Mouse (Mus musculus) heart, embryonic 14.5 days (tissue): Measurements from ENCODE around the gene Spc24. TPM values are rescaled to one million over a fixed set of nuclear protein-coding genes. Genes with fewer than 3 reads are reported as not detected.
A peak's percentile ranks its signal among the peaks of the same experiment; 100 is the strongest.

Experiments used
- ATAC-seq: fragments of 200-750 bp; cut with Nextera tagmentation; 2 replicates; pipeline ENCODE4 v1.8.0; 2017; ENCODE audit warnings: low read depth, moderate TSS enrichment; ENCODE audit not compliant: insufficient number of reproducible peaks, insufficient read depth, low FRiP score
- H3K27ac ChIP-seq, 2 experiments: fragments of 200-500 bp in 1 of 2; fragments of 300-500 bp in 1 of 2; sonication (generic) in 1 of 2; replicated peaks in 1 of 2; 2 replicates each; pipeline ENCODE4 v1.5.1; 2012 to 2014; ENCODE audit warnings: low read depth in 2 of 2, low read length in 2 of 2, control low read depth in 1 of 2, mild to moderate bottlenecking in 1 of 2, mixed read lengths in 1 of 2; ENCODE audit not compliant: control insufficient read depth in 1 of 2, insufficient read depth in 1 of 2
- H3K27me3 ChIP-seq: fragments of 300-500 bp; sonication (generic); 2 replicates; pipeline ENCODE4 v1.6.1; 2014; ENCODE audit warnings: mild to moderate bottlenecking, low read length, control low read depth; ENCODE audit not compliant: control insufficient read depth, insufficient read depth
- H3K36me3 ChIP-seq: fragments of 300-500 bp; sonication (generic); 2 replicates; pipeline ENCODE4 v1.6.1; 2014; ENCODE audit warnings: mild to moderate bottlenecking, control low read depth, low read length, mixed read lengths; ENCODE audit not compliant: control insufficient read depth, insufficient read depth
- H3K4me1 ChIP-seq, 2 experiments: fragments of 200-500 bp in 1 of 2; fragments of 300-500 bp in 1 of 2; sonication (generic) in 1 of 2; 2 replicates each; pipeline ENCODE4 v1.6.1; 2012 to 2014; ENCODE audit warnings: low read length in 2 of 2, control low read depth in 1 of 2, mixed read lengths in 1 of 2; ENCODE audit not compliant: control insufficient read depth in 2 of 2, insufficient read depth in 2 of 2
- H3K4me2 ChIP-seq: fragments of 300-500 bp; sonication (generic); 2 replicates; pipeline ENCODE4 v1.6.1; 2014; ENCODE audit warnings: mild to moderate bottlenecking, low read length
- H3K4me3 ChIP-seq, 2 experiments: fragments of 200-500 bp in 1 of 2; fragments of 300-500 bp in 1 of 2; sonication (generic) in 1 of 2; 2 replicates each; pipeline ENCODE4 v1.5.1; 2012 to 2014; ENCODE audit warnings: low read length in 2 of 2, mild to moderate bottlenecking in 2 of 2, control low read depth in 1 of 2, low read depth in 1 of 2, moderate library complexity in 1 of 2; ENCODE audit not compliant: control insufficient read depth in 1 of 2, insufficient read depth in 1 of 2
- H3K9ac ChIP-seq: fragments of 300-500 bp; sonication (generic); 2 replicates; pipeline ENCODE4 v1.6.1; 2014; ENCODE audit warnings: mild to moderate bottlenecking, low read length
- H3K9me3 ChIP-seq: fragments of 300-500 bp; sonication (generic); 2 replicates; pipeline ENCODE4 v1.6.1; 2016; ENCODE audit warnings: low read length, control low read depth; ENCODE audit not compliant: control insufficient read depth
- whole genome bisulfite sequencing: fragments of 180-500 bp; shearing (Covaris S2); extraction: QIAGEN DNeasy Blood & Tissue Kit; methylation state at CpG from one replicate; pipeline ENCODE4 v1.1.7; 2014; 5-methylcytosine and 5-hydroxymethylcytosine counted together
- polyA plus RNA-seq: library from polyadenylated mRNA; unstranded; fragments of >200 nt; fragmentation: Nextera tagmentation; extraction: Ambion mirVana; gene quantifications from 2 replicates; pipeline ENCODE4 v1.2.1, GENCODE M21; 2014

Gene Spc24
- polyA plus RNA-seq, 1 experiment from 2014 or later: 97.9 TPM

- H3K27ac ChIP-seq: peak overlapping the region; percentile 12 to 64
- 63% methylated on average over 13 of the region's 13 CpGs for WGBS
- H3K27me3 ChIP-seq: no peaks in the 10 kb centered on the region
- H3K4me3 ChIP-seq: no peak overlapping the region
- no peak overlapping the region for H3K4me2 ChIP-seq
- H3K36me3 ChIP-seq: peaks cover 29% of the 10 kb centered on the region
- peaks cover 32 to 48% of the 10 kb centered on the region in 2 experiments for H3K4me1 ChIP-seq
- ATAC-seq: no peak
- no peak overlapping the region for H3K9ac ChIP-seq
- no peaks in the 10 kb centered on the region for H3K9me3 ChIP-seq
These were observed 5.4 kb downstream of the Spc24 start for GRCm38 (mm10) chr9:21754516-21755321.

GRCm38 (mm10) chr9:21754003-21754402, 6.1 kb downstream of the Spc24 start:
- peak; percentile 37 for ATAC-seq
- H3K27me3 ChIP-seq: no peaks in the 10 kb centered on the region
- peaks cover 30 to 46% of the 10 kb centered on the region in 2 experiments for H3K4me1 ChIP-seq
- no peak overlapping the region for H3K9ac ChIP-seq
- WGBS: 61% methylated on average over 2 of the region's 2 CpGs
- peaks cover 35% of the 10 kb centered on the region for H3K36me3 ChIP-seq
- no peak overlapping the region for H3K4me3 ChIP-seq
- H3K27ac ChIP-seq: peak overlapping the region; percentile 22 to 64
- no peak overlapping the region for H3K4me2 ChIP-seq
- no peaks in the 10 kb centered on the region for H3K9me3 ChIP-seq

DNA sequence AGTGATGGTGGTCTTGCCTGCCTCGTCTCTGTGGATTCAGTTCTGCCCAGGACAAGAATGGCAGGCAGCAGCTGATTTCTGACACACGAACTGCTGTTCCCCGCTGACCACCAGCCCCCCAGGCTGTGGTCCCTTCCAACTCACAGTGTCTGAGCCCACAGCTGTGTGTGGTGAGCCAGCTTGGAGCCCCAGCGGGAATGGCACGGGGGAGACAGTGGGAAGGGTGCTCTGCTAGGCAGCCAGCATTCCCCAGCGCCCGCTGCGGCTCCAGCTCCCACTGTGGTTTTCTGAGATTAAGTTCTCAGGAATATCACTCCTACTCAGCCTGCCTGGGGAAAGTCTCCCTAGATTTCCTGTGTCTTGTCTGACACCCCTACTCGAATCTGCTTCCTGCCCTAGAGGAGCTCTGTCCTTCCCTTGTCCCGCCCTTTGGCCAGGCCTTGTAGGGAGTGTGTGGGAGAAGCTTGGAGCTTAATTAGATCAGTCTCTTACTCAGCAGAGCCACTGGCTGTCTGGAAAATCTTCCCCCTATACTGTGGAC, 7.8 kb downstream of the Spc24 start:
- 0 out of 2 replicates have a peak, but pooled peaks have one; percentile 10 for ATAC-seq
- Histone ChIP-seq H3K27me3 (no peaks in the 10 kb centered on the region), H3K36me3 (peaks cover 42% of the 10 kb centered on the region), H3K9ac (no peak overlapping the region), H3K4me1 (peaks cover 39 to 56% of the 10 kb centered on the region in 2 experiments), H3K4me2 (peak overlapping the region; percentile 11; the same call in 1 of the 2 replicates), H3K9me3 (no peaks in the 10 kb centered on the region), H3K4me3 (no peak overlapping the region), H3K27ac (peak overlapping the region; percentile 55 to 65)
- 20% methylated on average over 10 of the region's 10 CpGs for WGBS

DNA sequence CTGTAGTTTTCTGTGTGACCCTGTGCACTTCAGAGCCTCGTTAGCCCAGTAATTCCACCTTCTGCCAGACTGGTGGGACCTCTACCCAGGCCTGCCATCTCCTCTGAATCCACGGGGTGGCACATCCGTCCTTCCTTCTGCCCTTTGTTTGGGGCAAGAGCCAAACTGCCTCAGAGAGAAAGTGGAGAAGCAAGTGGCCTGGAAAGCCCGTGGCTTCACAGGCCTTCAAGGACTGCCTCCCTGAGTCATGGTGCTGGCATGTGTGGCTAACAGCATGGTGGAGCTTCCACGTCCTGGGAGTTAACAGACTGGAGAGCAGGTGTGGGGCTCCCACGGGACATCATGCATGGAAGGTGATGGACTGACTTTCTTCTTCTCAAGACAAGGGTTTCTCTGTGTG, 8.8 kb downstream of the Spc24 start:
- Histone ChIP-seq H3K27ac (peak overlapping the region; percentile 6 to 28; a peak in 1 of 4 replicates), H3K4me1 (peaks cover 39 to 59% of the 10 kb centered on the region in 2 experiments), H3K9ac (no peak overlapping the region), H3K9me3 (no peaks in the 10 kb centered on the region), H3K36me3 (peaks cover 44% of the 10 kb centered on the region), H3K4me2 (no peak overlapping the region), H3K4me3 (no peak overlapping the region), H3K27me3 (no peaks in the 10 kb centered on the region)
- no peak for ATAC-seq
- WGBS: 51% methylated on average over 6 of the region's 6 CpGs

DNA sequence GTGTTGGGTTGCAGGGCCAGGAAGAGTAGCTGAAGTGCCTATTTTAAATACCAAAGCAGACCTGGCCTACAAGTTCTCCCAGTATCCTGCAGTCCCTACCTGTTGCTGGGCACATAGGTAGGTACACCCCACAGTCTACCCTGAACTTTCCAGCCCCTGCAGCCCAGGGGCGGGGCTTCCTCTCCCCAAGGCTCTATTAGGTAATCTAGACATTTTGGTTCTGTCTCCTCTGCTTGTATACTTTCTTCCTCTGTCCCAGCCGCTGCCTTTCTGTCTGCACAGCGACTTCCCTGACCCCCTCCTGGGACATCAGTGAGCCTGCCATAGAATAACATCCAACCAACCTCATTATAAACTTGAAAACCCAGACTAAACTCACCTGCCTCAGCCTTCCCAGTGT, 9.7 kb downstream of the Spc24 start:
- Histone ChIP-seq H3K4me3 (no peak overlapping the region), H3K9me3 (no peaks in the 10 kb centered on the region), H3K36me3 (peaks cover 45% of the 10 kb centered on the region), H3K4me2 (no peak overlapping the region), H3K9ac (no peak overlapping the region), H3K27ac (no peak overlapping the region), H3K27me3 (no peaks in the 10 kb centered on the region), H3K4me1 (peaks cover 39 to 59% of the 10 kb centered on the region in 2 experiments)
- WGBS: 83% methylated on average over 3 of the region's 3 CpGs
- ATAC-seq: no peak

- WGBS: 92% methylated on average over 6 of the region's 6 CpGs
- Histone ChIP-seq H3K4me3 (no peak overlapping the region), H3K9ac (no peak overlapping the region), H3K4me2 (no peak overlapping the region), H3K4me1 (peaks cover 35 to 54% of the 10 kb centered on the region in 2 experiments), H3K36me3 (peaks cover 48% of the 10 kb centered on the region), H3K27ac (no peak overlapping the region), H3K27me3 (no peaks in the 10 kb centered on the region), H3K9me3 (no peaks in the 10 kb centered on the region)
- ATAC-seq: no peak
These were observed 10.6 kb downstream of the Spc24 start for GRCm38 (mm10) chr9:21749382-21750118.

- Histone ChIP-seq H3K4me2 (0 out of 2 replicates have a peak overlapping the region, but pooled peaks have one; percentile 46), H3K27ac (peak overlapping the region; percentile 85 to 88), H3K9ac (no peak overlapping the region), H3K27me3 (no peaks in the 10 kb centered on the region), H3K36me3 (peaks cover 54% of the 10 kb centered on the region), H3K4me3 (no peak overlapping the region), H3K9me3 (no peaks in the 10 kb centered on the region), H3K4me1 (peaks cover 25 to 43% of the 10 kb centered on the region in 2 experiments)
- WGBS: 71% methylated on average over 10 of the region's 10 CpGs
- ATAC-seq: no peak
These were observed 11.6 kb downstream of the Spc24 start for GRCm38 (mm10) chr9:21748491-21748890.
